Mouse (Mus musculus) naive thymus-derived CD4-positive, alpha-beta T cell, adult 2 months (primary cell): ENCODE results near the gene Ift57.
A peak's percentile ranks its signal among the peaks of the same experiment; 100 is the strongest.

Source experiments
- DNase-seq: peaks from one replicate; pipeline ENCODE4 v3.0.0-alpha.2; 2011; ENCODE audit warnings: low read depth

Gene Ift57

DNA sequence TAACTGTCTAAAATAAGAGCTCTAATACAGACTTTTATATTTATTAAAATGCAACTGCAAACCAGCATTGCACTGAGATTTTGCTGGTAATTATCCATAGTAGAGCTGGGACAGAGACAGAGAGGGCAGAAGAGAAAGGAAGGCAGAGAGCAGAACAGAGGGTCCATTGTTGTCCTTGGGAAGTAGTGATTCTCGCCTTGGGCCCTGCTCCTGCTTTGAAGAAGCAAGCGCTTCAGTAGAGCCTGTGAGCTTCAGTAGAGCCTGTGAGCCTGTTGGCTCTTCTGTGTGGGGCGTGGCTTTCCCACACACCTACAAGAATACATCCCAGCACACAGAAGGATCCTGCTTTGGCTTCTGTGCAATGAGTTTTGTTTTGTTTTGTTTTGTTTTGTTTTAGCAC is 54.3 kb downstream of the Ift57 start:
- no peak for DNase-seq

DNA sequence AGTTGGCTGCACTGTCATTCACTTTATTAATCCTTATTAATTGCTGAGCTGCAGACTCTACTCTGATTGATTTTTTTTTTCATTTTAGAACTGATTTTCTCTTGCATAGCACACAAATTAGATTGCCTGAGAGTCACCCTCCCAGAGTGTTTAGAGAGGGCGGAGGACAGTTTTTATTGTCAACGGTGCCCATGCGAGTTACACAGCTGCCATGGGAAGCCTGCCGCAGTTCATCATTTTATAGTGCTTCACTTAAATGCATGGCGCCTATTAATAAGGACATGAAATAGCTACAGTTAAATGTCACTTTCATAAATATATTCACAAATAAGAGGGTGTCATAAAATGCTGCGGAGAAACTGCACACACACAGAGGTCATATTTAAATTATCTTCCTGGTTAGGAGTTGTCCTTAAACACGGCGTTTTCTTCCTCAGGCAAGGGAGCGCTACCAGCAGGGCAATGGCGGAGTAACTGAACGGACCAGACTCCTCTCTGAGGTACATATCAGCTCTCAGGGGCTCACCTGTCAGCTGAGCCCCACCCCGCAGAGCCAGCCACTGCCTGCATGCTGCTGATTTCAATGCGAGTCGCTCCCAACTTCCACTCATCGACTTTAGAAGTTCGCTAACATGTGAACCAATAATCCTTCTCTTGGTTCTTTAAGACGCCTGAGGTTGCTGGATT is 61.6 kb downstream of the Ift57 start:
- DNase-seq: no peak

DNA sequence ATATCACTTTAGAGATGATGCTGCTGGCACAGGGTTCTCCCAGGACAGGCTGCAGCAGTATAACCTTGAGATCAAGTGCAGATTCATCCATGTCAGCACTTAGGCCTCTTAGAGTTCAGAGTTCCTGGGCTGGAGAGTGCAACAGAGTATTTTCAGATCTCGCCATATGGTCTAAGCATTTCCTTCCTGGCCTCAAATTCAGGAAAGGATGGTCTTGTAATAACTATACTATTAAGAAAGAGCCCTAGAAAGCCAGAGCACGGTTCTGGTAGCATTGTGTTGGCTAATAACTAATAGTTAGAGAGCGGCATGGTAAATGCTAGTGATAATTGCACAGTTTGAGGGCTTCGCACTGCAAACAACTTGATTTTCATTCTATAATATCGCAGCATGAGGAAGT is 62.9 kb downstream of the Ift57 start:
- no peak for DNase-seq

DNA sequence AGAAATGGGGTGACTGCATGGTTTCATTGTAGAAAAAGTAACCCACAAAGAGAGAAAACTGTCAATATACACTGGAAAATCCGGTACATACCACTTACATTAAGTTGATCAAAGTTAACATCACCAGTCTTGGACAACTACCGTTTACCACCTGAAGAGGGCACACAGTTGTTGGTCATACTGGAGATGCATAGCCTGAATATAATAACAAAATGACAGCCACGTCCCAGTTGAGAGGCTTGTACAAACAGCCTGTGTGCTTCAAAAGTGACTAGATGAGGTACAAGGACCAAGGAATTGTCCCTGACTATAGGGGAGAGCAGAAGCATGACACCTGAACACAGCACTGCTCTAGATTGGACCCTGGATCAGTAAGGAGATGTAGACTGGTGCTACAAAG is 67.3 kb downstream of the Ift57 start:
- peak; percentile 88 for DNase-seq

DNA sequence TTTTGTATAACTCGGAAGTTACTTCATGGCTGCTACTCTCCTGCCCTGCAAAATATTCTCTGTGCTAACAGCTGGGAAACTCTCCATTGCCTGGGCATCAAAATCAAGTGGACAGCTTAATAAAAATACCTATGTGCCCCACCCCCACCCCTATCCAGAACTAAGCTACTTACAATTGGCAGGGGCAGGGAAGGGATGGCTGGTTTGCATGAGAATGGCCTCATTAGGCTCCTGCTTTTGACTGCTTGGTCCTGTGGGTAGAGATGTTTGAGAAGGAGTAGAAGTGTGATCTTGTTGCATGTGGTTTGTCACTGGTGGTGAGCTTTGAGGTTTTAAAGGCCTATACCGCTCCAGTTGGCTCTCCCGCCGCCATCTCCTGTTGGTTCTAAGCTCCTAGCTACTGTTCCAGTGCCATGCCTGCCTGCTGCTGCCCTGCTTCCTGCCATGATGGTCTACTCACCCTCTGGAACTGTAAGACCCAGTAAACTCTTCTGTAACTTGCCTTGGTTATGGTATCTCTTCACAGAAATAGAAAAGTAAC is 69.5 kb downstream of the Ift57 start:
- DNase-seq: peak; percentile 30

DNA sequence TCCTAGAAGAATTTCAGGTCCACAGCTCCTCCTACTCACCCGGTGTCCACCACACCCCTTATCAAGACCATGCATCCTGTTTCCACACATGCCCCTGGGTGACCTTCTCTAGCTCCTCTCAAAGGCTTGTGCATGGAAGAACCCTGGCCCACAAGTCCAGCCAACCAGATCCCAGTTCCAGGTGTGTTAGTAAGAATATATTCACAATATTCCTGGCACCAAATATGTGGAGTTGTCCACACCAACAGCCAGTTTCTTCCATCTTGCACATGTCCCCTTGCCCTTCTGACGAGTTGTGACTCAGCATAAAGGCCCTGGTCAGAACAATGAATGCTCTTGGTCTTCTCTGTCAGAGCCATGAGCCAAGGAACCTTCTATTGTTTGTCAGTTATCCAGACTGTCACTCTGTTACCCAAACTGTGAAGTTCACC is 70.8 kb downstream of the Ift57 start:
- peak; percentile 17 for DNase-seq

DNA sequence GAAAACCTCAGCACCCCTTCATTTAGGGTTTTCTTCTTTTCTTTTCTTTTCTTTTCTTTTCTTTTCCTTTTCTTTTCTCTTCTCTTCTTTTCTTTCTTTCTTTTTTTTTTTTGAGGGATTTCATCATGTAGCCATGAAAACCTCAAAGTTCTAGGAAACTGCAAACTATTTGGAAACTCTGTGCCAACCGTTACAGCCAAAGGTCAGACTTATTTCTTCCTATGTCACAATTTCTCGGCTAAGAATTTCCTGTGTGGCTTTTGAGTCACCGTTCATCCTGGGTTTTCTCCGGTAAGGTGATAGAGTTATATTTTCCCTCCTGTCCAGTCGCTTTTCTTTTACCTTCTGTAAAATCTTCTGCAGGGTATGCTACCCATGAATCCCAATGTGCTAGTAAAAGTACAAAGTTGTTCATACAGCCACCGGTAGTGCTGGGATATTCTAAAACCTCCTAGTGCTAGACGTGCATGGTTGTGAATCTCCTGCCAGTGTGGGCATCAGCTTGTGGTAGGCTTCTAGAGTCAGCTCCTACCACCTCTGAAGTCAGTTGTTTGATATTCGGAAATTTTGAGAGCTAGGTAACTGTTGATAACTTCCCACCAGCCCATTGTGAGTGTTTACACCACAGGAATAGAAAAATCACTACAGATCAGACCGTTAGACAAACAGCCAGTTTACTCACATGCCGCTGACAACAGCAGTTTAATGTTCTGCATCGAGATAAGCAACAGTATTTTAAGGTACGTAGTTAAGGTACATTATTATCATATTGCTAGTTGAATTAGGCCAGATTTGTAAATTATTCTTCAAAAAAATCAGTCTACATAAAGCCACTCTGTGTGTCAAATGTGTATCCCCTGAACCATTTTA is 71.5 kb downstream of the Ift57 start:
- DNase-seq: peak; percentile 40

DNA sequence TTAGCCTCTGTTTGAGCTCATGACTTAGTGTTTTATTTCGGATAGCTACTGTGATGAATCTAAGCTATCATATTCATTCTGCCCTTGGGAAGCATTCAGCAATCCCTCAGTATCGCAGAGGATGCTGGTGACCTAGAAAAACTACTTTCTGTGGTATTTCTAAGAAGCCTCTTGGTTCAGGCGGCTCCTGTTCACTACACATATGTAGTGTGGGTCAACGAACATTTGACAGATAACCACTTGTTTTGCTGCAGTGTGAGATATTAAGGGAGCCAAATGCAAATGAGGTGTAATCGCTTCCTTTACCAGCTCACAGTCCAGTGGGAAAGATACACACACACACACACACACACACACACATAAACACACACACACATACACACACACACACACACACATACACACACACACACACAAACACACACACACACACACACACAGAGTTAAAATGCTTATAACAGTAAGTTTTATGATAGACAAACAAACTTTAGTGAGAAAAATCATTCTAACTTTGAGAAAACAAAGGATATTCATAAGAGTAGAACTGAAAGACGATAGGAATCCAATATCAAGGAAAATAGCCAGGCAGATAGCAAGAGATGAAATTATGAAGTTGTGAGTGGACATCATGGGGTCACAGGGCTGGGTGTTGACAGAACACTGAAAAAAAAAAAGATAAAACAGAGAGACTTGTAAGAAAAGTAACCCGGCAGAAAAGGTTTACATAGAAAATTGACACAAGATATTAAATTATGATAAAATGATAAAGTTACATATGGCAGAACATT is 72.8 kb downstream of the Ift57 start:
- DNase-seq: peak; percentile 33

DNA sequence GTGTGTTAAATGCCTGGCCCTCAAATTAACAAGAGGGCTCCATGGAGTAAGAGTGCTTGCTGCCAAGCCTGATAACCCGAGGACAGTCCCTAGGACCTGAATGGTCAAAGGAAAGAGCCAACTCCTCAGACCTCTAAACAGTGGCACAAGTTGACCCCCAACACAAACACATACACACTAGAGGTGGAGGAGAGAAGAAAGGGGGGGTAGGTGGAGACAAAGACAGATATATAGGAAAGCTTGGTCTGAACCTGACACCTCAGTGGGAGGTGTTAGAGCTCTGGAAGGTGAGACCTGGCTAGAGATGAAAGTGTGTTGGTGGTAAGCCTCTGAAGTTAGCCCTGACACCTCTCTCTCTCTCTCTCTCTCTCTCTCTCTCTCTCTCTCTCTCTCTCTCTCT is 73.5 kb downstream of the Ift57 start:
- peak; percentile 43 for DNase-seq

DNA sequence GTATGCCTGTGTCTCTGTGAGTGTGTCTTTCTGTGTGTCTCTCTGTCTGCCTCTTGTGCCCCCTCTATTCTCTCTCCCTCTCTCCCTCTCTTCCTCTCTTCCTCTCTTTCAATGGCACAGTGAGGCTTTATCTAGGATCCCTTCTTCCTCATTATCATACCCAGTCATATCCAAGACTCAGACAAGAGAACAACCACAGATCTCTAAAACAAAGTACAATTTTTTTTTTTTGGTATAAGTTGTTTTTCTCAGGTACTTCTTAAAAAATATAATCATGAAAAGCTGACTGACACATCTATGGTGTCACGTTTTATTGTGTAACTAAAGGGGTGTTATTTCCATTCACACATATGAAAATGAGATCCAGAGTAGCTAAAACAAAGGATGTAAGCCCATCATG is 74.0 kb downstream of the Ift57 start:
- no peak for DNase-seq

DNA sequence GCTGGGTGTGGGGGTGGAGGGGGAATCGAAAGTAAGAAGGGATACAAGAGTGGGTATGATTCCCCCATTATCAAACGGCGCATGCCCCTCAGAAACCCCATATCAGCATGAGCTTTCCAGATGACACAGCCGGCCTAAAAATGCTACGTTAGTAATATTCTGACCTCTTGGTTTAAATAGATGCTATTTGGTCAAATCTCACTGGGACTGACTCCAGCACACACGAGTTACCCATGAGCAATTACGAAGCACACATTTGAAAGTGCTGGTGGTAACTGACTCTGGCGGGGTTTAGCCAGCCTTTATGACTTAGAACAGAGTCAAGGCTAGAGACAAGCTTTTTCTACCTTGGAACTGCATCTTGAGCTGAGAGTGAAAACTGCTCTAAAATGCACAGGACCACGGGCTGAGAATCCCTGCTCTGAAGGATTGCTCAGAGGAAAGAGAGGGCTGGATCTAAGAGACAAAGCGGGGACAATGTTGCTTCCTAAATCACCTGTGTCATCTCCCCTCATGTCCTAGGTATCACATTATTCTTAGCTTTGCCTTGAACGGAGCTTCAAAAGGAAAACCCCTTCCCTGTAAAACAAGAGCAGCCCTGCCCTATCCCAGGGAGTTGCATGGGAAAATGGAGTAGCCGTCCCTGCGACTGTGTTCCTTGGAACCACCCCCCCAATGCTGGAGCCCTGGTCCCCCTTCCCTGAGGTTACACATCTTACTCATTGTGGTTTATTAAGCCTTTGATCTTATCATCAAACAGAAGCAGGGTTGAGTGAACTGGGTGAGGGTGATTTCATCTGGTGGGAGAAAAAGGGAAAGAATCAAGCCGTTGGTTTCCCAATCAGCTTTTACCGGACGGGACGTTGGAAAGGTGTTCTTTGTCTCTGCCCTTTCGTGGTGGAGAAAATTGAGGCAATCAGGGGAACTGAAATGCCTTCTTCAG is 75.3 kb downstream of the Ift57 start:
- DNase-seq: peak; percentile 58

DNA sequence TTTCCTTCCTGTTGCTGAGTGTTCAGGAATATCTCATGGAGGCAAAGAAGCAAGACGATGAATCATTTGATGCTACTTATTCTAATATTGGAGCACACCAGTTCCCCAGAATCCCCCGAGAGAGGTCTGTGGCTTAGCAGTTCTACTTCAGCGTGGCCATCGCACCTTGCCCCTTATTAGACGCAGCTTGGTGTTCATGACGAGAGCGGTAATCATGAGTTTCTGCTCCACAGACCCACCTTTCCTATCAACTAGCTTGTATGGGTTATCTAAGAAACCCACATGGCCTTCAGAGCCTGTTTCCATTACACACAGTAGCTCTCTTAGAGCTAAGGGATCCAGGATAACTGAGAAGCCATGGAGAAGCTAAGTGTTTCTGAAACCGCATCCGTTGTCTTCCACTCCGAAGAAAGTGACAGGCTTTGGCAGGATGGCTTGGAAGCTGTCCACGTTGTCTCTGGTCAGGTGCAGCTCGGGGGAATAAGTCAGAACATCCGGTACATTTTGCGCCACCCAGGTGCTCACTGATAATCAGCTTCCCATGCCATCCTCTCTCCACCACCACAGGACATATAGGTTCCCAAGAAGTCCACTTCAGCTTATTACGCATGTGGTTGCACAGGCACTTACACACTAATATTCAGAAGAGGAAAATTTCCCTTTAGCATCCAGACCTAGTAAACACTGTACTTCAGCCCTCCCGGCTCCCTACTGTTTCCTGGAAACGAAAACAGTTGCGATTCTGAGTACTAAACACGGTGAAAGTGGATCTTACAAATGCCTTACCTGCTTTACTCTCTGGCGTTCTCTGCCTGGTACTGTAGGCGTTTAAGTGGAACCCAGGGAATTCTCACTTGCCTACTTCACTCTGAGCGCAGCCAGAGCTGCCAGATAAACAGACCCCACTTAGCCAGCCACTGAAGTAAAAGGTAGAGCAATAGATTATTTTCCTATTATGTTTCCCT is 76.3 kb downstream of the Ift57 start:
- DNase-seq: peak; percentile 36

DNA sequence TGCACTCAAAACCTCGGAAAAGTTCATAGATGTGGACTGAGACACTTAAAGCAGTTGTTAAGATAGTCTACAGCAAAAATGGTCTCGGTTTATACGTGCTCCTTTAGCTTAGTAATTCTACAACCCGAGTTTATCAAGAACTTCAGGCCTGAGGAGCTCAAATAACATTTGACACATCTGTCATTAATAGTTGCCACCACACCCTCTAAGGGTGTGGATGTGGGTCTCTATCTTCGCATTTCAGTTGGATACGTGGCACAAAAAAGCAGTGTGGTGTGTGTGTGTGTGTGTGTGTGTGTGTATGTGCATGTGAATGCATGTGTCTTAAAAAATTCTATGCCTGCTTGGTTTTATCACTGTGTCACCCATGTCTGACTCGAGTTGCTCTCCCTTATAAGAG is 77.9 kb downstream of the Ift57 start:
- DNase-seq: no peak

DNA sequence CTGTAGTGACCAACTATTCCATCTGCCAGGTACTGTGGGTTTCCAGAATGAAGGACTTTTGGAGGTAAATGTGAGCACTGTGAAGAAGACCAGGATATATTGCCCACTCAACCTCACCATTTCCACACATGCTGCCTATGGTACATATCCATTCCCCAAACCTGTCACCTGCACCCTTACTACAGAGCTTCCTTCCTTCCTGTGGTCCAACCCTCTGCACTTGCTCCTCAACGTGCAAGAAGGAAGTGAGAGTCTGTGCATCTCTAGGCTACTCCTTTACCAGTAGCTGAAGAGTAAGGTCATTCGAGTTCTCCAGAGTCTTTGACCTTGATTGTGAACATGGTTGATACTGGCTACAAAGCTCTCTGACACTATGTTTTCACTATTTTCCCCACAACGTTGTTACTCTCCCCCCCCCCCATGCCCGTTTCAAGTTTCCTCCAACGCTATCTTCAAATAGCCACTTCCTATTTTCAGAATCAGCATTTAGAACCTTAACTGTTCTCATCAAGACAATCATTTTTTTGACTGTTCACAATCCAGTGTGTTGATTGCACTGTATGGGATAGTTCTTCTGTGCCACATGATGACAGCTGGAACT is 82.6 kb downstream of the Ift57 start:
- DNase-seq: peak; percentile 64

DNA sequence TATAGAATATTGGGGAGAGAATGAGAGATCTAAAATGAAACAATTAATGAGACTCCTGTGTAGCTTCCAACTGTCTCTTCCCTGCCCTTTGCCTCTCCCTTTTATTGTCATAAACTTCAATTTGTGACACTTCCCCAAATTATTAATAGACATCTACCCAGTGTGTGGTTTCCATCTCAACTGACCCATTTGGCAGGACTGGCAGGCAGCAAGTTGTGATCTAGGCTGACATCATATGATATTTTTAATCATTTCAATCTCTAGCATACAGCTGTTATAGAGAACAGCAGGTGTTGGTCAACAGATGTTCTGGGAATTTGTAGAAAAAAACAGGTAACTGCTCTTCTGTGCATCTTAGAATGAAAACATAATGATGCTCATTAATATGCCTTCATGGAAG is 84.3 kb downstream of the Ift57 start:
- no peak for DNase-seq

DNA sequence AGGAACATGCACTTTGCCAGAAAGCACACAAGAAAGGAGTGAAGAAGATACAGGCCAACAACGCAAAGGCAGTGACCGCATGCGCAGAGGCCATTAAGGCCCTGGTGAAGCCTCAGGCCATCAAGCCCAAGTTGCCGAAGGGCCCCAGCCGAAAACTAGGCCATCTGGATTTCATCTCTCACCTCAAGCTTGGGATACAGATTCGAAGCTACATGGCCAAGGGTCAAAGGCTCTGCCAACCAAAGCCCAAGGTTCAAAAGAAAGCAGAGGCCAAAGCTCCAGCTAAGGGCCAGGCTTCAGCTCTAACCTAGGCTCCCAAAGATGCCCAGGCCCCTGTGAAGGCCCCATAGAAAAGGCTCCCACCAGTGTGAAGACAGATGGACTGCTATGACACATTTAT is 87.1 kb downstream of the Ift57 start:
- DNase-seq: no peak

DNA sequence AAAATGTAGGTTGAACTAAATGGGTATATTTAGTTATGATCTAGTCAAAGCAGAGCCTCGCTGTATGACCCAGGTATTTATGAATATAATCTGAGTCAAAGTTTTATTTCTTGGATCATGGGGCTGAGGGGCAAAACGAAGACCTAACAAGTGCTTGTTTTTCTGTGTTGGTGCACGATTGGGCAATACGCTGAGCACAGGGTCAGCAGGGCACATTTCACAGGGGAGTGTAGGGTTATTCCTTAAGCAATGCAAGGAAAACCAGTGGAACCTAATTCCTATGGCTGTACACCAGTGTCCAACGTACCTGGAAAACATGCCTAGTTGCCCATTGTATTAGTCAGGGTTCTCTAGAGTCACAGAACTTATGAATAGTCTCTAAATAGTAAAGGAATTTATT is 88.7 kb downstream of the Ift57 start:
- no peak for DNase-seq

DNA sequence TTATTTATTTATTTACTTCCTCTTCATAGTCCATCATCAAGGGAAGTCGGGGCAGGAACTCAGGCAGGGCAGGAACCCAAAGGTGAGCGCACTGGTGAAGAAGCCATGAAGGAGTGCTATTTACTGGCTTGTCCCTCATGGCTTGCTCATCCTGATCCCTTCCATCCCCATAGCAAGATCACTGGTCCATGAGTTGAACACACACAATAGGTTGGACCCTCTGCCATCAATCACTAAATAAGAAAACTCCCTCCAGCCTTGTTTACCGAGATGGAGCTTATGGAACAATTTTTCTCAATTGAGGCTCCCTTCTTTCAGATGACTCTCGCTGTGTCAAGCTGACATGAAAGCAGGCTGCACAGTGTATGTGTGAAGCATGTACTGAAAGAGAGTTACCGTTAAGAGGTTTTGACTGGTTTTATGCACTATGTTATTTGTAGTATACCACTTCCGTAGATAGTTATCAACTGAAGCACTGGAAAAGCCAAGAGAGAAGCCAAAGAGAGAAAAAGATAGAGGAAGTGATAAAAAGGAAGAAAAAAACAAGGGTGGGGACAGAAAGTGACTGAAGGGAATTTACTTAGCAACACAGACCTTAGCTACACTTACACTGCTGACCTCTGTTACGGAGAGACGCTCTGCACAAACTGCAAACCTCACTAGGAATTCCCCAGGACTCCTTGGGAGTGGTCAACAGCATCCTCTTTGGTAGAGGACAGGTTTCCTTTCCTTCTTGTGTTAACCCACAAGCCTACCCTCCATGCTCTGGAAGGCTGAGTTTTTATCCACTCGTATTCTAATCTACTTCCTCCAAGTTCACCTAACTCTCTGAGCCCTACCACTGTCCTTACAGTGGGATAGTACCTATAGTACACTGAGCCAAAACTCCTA is 91.8 kb downstream of the Ift57 start:
- peak; percentile 82 for DNase-seq

DNA sequence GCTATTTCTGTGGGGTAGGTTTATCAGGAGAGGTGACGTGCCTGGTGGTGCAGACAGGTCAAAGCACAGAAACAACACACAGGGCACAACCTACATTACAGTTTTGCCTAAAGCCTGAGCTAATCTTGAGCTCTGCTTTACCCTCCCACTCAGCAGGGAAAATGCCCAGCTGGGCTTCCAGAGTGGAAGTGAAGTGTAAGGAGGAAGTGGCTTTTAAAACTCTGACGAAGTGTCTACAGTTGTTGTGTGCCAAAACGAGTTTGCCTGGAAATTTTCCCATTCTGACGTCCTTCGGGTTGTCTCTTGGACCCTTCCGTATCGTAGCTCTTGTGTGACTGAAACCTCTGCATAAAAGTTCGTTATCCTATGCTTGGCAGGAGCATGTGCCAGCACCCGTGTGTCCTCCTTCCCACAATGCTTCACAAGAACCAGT is 93.4 kb downstream of the Ift57 start:
- DNase-seq: peak; percentile 66
